Mouse (Mus musculus): ENCODE results near the gene Wnt2b.
A peak's percentile ranks its signal among the peaks of the same experiment; 100 is the strongest.

The Wnt2b gene

DNA sequence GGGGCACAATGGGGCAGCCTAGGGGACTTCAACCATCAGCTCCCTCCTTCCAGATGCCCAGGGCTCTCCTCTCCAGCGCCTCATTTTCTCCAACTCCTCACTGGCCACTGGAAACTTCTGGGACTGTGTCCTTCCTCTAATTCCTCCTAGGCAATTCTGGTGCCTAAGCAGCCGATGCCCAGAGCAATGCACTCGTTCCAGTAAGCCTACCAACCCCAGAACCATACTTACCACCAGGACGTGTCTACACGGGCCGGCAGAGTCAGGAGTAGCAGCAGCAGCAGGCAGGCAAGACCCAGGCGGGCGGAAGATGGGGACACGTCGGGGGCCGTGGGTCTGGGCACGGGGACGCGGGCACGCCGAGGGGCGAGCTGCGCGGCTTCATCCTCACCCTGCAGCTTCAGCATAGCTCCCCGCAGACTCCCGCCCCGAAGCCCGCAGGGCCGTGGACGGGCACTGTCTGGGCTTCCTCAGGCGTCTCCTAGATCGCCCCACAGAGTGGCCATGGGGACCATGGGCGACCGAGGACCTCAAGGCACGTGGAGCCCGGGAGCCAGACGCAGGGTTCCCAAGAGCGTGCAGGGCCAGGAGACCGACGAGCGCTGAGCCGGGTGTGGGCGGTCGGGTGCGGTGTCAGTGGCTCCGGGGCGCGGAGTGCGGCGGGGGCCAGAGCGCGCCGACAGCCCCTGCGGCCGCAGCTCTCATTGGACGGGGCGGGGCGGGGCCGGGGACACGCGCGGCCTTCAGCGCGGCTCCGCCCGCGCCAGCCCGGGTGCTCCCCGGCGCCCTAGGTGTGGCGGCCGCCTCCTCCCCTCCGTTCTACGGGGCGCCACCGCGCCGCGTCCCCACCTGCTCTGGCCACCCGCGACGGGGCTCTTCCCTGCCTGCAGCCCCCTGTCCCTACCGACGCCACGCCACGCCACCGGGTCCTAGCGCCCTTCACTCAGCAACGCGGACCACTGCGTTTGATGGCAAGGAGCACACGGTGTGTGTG, at the start of gene Wnt2b:
Gene Wnt2b (minus strand): TSS at position 856 of the 994 bp plus-strand sequence.
- DNase-seq, result peak; percentile 16

DNA sequence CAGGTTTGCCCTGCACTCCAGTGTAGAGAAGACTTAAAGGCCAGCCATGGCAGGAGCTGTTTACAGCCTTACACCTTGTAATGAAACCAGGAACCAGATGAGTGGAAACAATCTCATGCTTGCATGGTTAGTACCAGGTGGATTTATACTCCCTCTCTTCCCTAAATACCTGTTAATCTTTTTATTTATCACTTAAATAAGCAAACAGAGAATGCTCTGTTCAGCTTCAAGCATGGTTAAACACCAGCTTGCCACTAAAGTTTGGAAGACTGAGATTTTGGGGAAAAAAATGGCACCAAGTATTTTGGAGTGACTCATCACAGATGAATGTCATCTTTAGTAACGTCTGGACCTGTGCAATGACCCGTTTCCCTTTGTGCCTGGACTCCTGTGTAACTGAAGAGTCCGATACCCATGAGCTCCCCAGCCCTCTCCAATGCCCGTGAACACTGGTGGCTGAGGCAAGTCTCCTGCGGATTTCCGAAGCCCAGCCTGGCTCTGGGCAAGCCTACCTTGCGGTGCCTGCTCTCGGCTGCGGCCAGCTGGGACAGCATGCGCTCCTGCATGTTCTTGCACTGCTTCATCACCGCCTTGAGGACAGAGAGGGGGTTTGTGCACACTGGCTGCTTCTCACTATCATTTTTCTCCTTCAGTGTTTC, 49.1 kb upstream of the Wnt2b start:
- no peak for DNase-seq

DNA sequence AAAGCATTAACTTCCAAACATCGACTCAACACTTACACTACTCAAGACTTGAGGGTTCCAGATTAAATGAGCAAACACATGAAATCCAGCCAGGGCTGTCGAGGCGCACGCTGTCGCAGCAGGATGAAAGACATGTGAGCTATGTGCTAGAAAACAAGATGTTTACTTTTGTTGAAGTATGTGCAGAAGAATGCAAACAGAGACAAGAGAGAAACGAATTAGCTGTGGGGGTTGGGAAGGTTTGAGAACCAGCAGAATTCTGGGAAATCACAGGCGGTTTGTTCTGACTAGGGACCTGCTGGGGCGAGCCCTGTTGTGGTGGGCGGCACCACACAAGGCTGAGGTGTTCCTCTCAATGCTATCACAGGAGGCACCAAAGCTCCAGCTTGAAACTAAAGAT, 46.3 kb upstream of the Wnt2b start:
- no peak for DNase-seq

DNA sequence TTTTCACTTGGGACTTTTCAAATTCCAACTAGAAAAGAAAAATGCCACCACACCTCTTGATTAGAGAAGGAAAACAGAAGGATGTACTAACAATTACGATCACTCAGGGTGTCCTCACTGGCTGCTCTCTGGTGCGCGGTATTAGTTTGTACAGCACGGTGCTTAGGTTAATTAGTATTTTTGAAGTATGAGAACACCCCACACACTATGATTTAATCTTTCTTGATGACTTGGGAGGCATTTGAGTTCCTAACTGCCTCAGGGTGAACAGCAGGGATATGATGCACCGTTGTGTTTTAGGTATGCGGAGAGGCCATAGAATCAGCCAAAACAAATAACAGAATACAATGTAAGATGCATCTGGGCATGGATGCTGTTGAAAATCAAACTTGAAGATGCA, 44.4 kb upstream of the Wnt2b start:
- DNase-seq, result no peak

DNA sequence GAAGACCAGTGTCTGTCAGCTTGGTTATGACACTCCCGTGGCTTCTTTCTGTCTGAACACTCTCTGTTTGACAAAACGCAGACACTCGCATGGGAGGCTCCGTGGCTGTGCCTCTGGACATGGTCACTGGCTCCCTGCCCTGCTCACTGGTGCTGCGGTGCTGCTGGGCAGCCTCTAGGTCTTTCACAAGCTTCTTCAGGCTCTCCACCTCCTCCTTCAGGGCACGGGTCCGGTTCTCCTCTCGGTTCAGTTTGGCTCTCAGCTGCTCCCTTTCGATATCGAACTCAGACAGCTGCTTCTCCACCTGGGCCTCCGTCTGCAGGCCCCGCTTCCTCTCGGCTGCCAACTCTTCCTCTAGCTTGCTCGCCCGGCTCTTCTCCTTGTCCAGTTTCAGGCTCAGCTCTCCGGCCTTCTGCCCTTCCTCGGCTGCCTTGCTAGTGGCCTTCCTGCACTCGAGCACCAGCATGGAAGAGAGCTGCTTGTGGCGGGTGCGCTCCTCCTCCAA, 43.9 kb upstream of the Wnt2b start:
- DNase-seq, result no peak

DNA sequence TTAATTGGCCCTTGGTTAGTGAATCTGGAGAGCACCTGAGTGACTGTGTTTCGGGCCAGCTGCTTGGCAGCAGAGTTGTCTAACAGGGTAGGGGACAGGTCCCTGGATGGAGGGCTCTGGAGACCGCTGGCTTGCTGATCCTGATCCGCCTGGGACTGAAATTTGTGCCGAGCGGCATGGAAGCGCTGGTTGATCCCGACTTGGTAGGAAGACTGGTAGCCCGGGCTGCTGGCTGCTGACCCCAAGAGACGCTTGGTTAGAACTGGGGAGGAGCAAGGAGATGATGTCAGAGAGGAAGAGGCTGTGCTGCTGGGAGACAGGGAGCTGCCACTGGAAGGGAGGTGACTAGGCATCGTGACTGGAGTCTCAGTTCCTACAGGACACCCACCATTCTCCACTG, 43.3 kb upstream of the Wnt2b start:
- no peak for DNase-seq

DNA sequence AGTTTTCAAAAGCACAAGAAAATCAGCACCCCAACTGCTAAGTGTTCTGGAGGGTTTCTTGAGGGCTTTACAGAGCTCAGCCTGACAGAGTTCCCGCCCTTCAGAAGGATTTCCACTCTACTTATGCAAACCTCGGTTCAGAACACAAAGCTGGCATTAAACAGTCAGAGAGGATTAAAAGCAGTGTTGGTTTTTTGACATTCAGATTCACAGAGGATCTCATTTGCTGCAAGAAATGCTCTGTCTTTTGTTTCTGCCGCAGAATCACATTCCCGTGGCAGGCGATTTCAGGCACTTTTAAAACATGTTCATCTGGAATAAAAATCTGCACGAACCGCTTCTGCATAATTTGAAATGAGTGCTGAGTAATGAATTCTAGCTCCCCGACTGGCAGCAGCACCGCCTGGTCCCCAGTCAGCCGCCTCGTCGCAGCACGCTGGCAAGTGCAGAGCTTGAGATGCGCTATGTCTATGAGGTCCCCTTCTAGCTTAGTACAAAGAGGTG, 42.3 kb upstream of the Wnt2b start:
- DNase-seq, result no peak

DNA sequence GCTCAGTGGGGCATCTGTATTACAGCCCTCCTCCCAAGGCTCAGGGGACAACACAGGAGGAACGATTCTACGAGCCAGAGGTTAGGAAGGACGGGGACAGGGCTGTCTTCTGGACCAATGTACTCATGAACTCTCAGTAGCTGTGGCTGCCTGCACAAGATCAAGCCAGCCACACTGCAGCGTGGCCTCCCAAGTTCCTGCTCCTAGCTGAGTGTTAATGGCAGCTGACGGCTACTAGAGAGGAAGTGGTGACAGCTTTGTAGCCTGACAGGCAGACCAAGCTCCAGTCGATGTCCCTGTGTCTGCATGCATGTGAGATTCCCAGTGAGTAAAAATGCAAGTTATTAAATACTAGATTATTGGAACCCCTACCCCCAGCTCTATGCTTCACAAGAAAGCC, 39.7 kb upstream of the Wnt2b start:
- no peak for DNase-seq

DNA sequence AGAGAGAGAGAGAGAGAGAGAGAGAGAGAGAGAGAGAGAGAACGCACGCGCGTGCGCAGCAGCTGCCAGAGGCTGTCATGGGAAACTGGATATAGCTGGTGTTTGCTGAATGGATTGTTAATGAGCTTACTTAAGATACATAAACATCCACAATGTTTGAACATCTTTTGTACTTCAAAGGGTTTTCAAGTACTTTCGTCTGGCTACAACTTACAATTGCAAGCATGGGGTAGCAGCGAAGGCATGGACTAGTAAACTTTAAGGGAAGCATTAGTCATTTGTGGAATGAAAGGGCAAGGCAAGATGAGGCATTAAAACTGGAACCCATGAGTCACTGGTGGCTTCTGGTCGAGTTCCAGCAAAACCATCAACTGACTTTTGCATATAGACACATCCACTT, 38.8 kb upstream of the Wnt2b start:
- DNase-seq, result no peak

DNA sequence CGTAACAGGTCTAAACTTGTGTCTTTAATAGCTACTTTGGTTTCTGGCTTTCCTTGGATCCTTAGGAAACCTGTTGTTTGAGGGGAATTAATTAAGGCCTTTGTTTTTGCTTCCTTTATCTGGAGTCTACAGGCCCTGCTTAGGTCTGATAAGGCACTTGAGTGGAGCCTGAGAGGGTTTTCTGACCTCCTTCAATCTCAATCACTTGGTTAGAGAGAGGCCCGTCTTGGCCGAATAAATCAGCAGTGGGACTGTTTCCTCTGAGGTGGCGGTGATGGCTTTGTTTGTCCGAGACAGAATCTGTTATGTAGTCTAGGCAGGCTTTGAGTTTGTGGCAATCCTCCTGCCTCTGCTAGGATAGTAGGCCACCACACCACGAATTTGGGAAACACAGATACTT, 35.8 kb upstream of the Wnt2b start:
- peak; percentile 2 for DNase-seq

DNA sequence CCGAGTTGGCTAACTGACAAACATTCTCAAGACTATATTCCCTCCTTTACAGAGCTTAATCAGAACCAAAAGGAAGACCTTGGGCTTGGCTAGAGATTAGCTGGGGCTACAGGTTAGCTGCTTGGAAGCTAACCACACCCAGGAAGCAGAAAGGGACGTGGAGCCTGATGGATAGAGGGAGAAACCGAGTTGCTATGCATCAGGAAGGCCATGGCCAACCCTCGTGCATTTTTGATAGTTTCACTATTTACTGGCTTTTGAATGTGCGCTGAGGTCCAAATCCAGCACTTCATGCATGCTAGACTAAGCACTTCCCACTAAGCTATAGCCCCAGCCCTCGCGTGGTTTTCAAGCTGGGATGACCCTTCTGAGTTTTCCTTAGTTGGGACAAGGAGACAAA, 34.0 kb upstream of the Wnt2b start:
- no peak for DNase-seq

DNA sequence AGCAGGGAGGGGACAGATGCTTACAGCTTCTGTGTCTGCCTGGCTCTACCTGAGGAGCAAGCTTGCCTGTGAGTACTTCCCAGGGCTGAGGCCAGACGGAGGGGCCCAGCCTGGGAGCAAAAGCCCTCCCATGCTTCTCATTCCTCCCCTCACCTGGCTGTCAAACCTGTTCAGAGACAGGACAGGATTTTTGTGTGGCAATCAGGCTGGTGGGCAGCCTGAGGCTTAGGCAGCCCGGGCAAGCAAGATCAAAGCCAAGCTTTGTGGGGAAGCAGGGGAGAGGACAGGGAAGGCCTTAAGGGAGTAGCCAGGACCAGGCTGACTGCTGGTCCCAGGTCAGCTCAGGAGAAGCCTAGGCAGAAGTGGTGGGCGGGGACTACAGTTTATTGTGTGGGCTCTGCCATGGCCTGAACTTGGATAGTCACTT, 32.7 kb upstream of the Wnt2b start:
- DNase-seq, result no peak

DNA sequence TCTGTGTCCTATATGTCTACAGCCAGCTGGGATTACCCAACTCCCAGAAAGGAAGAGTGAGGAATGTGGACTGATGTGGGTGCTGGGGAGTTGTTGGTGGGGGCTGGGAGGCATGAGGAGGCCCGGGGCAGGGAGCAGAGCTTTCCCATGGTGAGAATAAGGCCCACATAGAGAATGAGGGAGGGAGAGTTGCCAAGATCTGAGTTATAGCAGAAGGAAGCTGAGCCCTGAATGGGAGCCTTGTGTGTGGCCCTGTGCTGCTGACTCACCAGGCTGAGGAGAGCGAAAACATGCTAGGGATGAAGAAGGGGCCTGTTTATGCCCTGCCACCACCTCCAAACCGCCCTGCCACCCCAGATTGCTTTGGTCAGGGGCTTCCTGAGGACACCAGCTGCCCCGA, 32.1 kb upstream of the Wnt2b start:
- DNase-seq, result no peak

DNA sequence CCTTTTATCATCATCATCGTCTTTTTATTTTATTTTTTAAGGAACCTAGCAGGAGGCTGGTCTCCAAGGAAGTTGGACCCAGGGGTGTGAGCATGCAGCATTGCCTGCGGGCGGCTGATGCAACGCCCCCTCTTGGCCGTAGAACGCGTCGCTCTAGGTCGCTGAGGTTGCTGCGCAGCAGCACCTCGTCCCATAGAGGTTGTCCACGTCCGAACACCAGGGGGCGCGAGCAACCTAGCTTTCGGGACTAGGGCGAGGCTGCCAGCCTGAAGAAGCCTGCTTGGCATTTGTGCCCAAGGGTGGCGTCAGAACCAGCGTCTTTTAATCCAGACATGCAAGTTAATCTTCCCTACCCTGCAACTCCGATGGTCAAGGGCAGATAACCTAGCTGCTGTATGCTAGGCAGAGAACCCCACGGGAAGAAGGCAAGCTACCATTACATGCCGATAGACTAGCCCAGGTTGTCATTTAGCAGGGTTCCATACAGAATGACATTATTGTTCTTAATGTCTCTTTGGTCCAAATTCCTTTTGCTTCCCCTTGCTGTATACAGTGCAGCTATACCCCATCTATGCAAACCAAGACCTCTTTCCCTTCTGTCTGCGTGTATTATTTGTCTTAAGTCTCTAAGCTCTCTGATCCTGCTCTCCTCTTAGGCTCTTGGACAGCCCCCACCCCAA, 31.1 kb upstream of the Wnt2b start:
- DNase-seq, result peak; percentile 91

DNA sequence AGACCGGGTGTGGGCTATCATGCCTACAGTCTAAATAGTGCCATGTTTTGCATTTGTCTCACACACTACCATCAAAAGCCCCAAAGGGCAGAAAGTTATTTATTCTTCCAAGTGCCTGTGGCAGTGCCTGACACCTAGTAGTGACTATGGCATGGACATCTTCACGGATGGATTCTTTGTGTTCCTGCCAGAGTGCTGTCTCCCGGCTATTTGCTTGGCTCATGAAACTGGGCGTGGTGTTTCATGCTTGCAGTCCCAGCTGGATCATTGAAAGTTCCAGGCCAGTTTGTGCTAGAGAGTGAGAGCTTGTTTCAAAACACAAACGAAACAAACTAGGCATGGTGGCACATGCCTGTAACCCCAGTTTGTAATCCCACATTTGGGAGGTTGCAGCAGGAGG, 30.0 kb upstream of the Wnt2b start:
- DNase-seq, result no peak

DNA sequence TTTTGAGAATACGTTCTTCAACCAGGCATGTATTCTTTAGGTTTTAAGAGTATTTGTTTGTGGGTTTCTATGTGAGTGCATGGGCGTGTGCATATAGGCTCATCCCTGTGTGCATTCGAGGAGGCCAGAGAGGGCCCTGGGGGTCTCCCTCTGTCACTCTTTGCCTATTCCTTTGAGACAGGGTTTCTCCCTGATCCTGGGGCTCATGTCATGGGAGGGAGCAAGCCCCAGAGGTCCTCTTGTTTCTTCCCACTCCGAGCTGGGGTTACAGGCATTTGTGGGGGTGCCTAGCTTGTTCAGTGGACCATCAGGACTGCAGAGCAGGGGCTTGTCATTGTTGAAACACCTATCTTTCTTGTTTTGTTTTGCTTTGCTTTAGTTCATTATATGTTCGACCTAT, 26.2 kb upstream of the Wnt2b start:
- no peak for DNase-seq

DNA sequence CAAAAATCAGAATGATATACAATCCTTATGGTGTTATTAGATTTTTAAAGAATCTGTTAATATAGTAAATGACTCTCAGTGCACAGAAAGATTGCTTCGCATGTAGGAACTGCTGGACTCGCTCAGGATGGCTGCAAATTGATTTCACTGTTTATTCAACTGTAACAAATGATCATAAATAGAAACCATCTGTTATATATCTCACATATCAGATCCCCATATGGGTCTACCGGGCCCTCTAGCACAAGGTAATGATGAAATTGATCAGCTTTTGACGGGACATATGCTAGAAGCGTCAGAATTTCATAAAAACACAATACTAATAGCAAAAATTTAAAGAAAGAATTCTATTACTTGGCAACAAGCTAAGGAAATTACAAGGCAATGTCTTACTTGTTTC, 18.0 kb upstream of the Wnt2b start:
- no peak for DNase-seq

DNA sequence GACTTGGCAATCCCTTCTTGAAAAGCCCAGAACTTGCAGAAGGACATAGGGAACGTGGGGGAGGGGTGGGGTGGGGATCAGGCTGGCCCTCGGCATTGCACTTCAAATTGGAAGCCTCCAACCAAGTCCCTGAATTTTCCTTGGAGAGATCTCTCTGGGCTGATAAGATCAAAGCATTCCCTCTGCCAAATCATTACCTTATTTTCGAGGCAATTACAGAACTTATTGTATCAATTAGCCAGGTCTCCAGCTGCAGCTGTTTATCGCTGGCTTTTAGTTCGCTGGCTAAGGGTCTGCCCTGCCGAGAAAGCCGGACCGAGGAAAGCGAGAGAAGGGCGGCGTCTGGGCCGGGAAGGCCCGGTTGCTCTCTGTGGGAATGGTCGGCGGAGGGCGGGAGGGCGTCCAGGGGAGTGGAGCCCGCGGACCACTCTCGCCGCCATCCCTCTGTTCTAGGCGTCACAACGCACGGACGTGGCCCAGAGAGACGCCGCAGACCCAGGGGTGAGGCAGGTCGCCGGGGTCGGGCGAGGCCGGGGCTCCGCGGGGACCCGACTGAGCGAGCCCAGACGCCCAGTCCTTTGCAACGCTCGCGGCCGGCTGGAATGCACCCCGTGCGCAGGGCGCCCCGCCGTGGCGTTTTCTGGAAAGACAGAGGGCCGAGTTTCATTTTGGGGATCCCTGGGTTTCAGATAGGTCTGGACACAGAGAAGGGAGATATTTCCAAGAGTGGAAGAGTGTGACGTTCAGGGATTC, 6.0 kb upstream of the Wnt2b start:
- peak; percentile 91 for DNase-seq

DNA sequence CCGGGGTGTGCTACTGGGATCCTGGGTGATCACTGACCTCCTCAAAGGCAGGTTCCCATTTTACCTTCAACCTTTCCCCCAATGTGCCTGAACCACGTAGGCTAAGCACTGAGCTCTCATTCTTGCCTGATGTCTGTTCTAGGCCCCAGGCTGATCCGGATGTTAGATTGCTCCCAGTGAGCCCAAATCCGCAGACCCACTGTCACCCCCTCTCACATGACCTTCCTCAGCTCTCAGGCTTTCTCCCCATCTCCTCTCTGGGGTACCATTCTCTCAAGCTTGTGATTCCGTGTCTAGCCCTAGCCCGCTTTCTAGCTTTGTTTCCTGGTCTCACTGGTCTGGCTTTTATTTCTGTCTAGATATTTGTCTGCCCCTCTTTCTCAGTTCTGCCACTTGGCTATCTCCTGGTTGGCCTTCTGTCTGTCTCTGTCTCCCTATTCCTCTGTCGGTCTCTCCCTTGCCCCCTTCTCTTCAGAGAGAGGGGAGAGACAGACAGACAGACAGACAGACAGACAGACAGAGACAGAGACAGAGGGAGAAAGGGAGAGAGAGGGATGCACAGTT, 4.4 kb upstream of the Wnt2b start:
- DNase-seq, result no peak

DNA sequence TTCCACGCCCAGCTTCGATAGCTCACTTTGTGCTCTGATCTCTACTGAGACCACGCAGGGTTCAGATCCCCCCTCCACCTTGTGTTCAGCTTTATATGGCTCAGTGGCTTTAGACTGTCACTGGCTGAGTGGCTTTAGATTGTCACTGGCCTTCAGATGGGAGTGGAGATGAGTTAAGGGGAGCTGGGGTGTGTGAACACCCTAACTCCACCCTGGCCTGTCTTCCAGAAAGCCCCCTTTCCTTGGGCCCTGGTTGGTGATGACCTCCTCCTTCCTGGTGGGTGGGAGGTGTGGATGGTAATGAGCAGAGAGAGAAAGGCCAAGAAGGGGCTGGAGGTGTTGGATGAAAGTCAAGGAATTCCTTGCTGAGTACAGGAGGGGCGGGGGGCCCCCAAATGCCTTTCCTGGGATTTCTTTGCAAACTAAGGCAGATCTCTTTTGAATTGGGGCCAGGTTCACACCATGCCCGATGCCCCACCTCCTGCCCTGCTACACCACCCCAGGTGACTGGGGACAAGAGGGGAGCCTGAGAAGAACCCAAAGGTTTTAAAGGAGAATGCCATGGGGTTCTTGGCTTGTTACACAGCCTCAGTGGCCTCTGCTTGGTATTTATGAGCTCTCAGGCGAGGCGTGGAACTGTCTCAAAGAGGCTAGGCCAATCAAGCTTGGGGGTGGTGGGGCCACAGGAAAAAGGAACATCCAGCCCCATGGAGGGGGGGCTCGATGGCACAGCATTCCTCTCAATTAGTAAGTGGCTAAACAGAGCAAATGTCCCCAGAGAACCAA, 3.5 kb upstream of the Wnt2b start:
- no peak for DNase-seq

Measured in kidney, adult 18-20 months (tissue).